Mouse (Mus musculus) C3H10T1/2 (cell line): ENCODE measurements around the gene A630001G21Rik. TPM values are rescaled to one million over a fixed set of nuclear protein-coding genes. Genes with fewer than 3 reads are reported as not detected.

ENCODE experiments used
- polyA plus RNA-seq, 2 experiments: library from polyadenylated mRNA; unstranded; fragments of >200 nt; fragmentation: generic; extraction: Trizol; gene quantifications; one replicate each; pipeline ENCODE4 v1.2.1; 2012; ENCODE audit warnings: missing spikeins in 2 of 2

The A630001G21Rik gene
- under 1 TPM; 0.06 to 0.70 TPM for polyA plus RNA-seq

DNA sequence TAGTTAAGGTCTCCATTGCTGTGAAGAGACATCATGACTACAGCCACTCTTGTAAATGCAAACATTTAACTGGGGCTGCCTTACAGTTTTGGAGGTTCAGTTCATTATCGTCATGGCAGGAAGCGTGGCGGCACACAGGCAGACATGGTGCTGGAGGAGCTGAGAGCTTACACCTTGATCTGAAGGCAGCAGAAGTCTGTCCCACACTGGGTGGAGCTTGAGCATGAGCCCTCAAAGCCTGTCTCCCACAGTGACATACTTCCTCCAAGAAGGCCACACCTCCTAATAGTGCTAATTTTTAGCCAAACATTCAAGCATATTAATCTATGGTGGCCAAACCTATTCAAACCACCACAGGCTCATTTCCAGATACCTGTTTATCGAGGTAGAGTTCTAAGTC is at the start of gene A630001G21Rik:
TSS of gene A630001G21Rik (minus strand) at position 208 of the 400 bp plus-strand sequence.

DNA sequence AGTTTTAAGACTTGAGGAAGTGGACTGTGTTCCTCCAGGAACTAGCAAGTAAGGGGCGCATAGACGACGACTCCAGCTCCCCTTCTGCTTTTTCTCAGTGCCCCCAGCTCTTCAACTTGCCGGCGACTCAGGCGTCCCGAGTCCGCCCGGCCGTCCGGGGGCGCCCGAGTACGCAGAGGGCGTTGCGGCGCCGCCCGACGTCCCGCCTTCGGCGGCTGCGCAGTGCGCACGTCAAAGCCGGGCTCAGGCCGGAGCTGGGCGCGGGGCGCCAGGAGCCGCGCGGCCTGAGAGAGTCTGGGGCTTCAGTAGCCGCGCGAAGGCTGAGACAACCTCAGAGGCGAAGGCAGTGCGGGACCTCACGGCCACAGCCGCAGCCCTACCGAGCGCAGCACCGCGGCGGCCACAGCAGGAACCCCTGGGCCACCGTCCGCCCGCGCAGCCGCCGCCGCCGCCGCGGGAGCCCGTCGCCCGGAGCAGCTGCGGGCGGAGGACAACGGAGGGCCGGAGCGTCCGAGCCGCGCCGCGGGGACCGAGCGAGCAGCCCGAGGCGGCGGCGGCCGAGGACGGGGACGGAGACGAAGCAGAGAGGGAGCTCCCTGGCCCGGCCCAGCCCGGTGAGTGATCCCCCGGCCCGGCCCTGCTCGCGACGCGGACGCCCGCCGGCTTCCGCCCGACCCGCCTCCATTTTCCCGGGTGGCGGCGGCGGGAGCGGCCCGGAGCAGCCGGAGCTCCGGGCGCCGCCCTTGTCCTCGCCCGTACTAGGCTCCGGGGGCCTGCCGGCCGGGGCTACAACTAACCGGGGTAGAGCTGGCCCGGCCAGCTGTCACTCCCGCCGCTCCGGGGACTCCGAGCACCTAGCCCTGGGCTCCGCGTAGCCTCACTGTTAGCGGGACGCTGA is 15.0 kb upstream of the A630001G21Rik start, which contains the start of gene Cab39:
TSS of gene Cab39 (plus strand) at position 234 of the 898 bp plus-strand sequence.

Other genes with a start within 250 kb of the A630001G21Rik start
- under 1 TPM in 1 of 2 experiments, not detected in 1; 0.38 TPM for gene G530012D18Rik, start 203.0 kb downstream of the A630001G21Rik start, polyA plus RNA-seq
- under 1 TPM; 0.04 to 0.57 TPM for gene Sp110, start 179.8 kb downstream of the A630001G21Rik start, polyA plus RNA-seq
- 1 to 10 TPM in 1 of 2 experiments, under 1 TPM in 1; 0.11 to 6.5 TPM for gene Sp140, start 178.3 kb downstream of the A630001G21Rik start, polyA plus RNA-seq
- 1 to 10 TPM in 1 of 2 experiments, under 1 TPM in 1; 0.20 to 2.0 TPM for gene Sp100, start 128.7 kb downstream of the A630001G21Rik start, polyA plus RNA-seq
- 1 to 10 TPM; 1.4 to 9.6 TPM for gene Cab39, start 14.8 kb upstream of the A630001G21Rik start, polyA plus RNA-seq
- 100 to 1,000 TPM in 1 of 2 experiments, 10 to 100 TPM in 1; 49.0 to 235 TPM for gene Itm2c, start 115.6 kb upstream of the A630001G21Rik start, polyA plus RNA-seq
- under 1 TPM in 1 of 2 experiments, not detected in 1; 0.05 TPM for gene 4933407L21Rik, start 149.8 kb upstream of the A630001G21Rik start, polyA plus RNA-seq
- not detected for gene Gpr55, start 182.4 kb upstream of the A630001G21Rik start, polyA plus RNA-seq
- gene Spata3, start 238.2 kb upstream of the A630001G21Rik start, polyA plus RNA-seq, result not detected